Mouse (Mus musculus): Measurements from ENCODE around the gene Pkd1l2. TPM values are rescaled to one million over a fixed set of nuclear protein-coding genes. Genes with fewer than 3 reads are reported as not detected.

Pkd1l2 gene
- under 1 TPM in 1 of 2 experiments, not detected in 1; 0.08 TPM for total RNA-seq (2021)
- long read RNA-seq, experiment 1, partial matches to known transcripts = 1 of 1 reads
- long read RNA-seq, experiment 1, other reads (novel, unspliced or antisense) = 0 of 1 reads
- long read RNA-seq, experiment 2 = 0 reads

GRCm38 (mm10) chr8:117082399-117082872 lies at the start of gene Pkd1l2:
Pkd1l2 (minus strand) TSS chr8:117082449.
- no peak for DNase-seq (ENCODE audit: low spot score in 2 of 2)

GRCm38 (mm10) chr8:117127063-117127462 lies 44.8 kb upstream of the Pkd1l2 start:
- DNase-seq (ENCODE audit: low spot score in 2 of 2) = no peak

- no peak for DNase-seq (ENCODE audit: low spot score in 2 of 2)
Measured at GRCm38 (mm10) chr8:117126411-117126810, 44.2 kb upstream of the Pkd1l2 start.

GRCm38 (mm10) chr8:117125854-117126253 lies 43.6 kb upstream of the Pkd1l2 start:
- no peak for DNase-seq (ENCODE audit: low spot score in 2 of 2)

GRCm38 (mm10) chr8:117123850-117124633 lies 41.8 kb upstream of the Pkd1l2 start:
- DNase-seq (ENCODE audit: low spot score in 2 of 2) = no peak

GRCm38 (mm10) chr8:117121277-117121676 lies 39.0 kb upstream of the Pkd1l2 start:
- DNase-seq (ENCODE audit: low spot score in 2 of 2) = no peak

- no peak for DNase-seq (ENCODE audit: low spot score in 2 of 2)
Measured at GRCm38 (mm10) chr8:117118409-117118808, 36.2 kb upstream of the Pkd1l2 start.

- no peak for DNase-seq (ENCODE audit: low spot score in 2 of 2)
Measured at GRCm38 (mm10) chr8:117116534-117116933, 34.3 kb upstream of the Pkd1l2 start.

GRCm38 (mm10) chr8:117115676-117116446 lies 33.6 kb upstream of the Pkd1l2 start:
- DNase-seq (ENCODE audit: low spot score in 2 of 2) = no peak

- DNase-seq (ENCODE audit: low spot score in 2 of 2) = no peak
Measured at GRCm38 (mm10) chr8:117115094-117115493, 32.8 kb upstream of the Pkd1l2 start.

GRCm38 (mm10) chr8:117112261-117112660 lies 30.0 kb upstream of the Pkd1l2 start:
- DNase-seq (ENCODE audit: low spot score in 2 of 2) = no peak

- DNase-seq (ENCODE audit: low spot score in 2 of 2) = no peak
Measured at GRCm38 (mm10) chr8:117111641-117112040, 29.4 kb upstream of the Pkd1l2 start.

GRCm38 (mm10) chr8:117109801-117110390 lies 27.6 kb upstream of the Pkd1l2 start:
- DNase-seq (ENCODE audit: low spot score in 2 of 2) = peak in 1 of 2 experiments; percentile 62

- no peak for DNase-seq (ENCODE audit: low spot score in 2 of 2)
Measured at GRCm38 (mm10) chr8:117109018-117109711, 26.9 kb upstream of the Pkd1l2 start.

GRCm38 (mm10) chr8:117107533-117107932 lies 25.3 kb upstream of the Pkd1l2 start:
- peak in 1 of 2 experiments; percentile 46 for DNase-seq (ENCODE audit: low spot score in 2 of 2)

GRCm38 (mm10) chr8:117097564-117098191 lies 15.4 kb upstream of the Pkd1l2 start:
- no peak for DNase-seq (ENCODE audit: low spot score in 2 of 2)

- no peak for DNase-seq (ENCODE audit: low spot score in 2 of 2)
Measured at GRCm38 (mm10) chr8:117097051-117097563, 14.9 kb upstream of the Pkd1l2 start.

GRCm38 (mm10) chr8:117095647-117096046 lies 13.4 kb upstream of the Pkd1l2 start, which contains the start of gene Bco1:
Bco1 (plus strand) TSS chr8:117095854.
- no peak for DNase-seq (ENCODE audit: low spot score in 2 of 2)

- peak in 1 of 2 experiments; percentile 27 for DNase-seq (ENCODE audit: low spot score in 2 of 2)
Measured at GRCm38 (mm10) chr8:117094053-117094452, 11.8 kb upstream of the Pkd1l2 start.

- DNase-seq (ENCODE audit: low spot score in 2 of 2) = no peak
Measured at GRCm38 (mm10) chr8:117089802-117090201, 7.6 kb upstream of the Pkd1l2 start.
